In genomic region chr9:21435777-21436635, GRCm38 (mm10) we compare ENCODE assay signal across 8 mouse cellular contexts. TPM values are rescaled to one million over a fixed set of nuclear protein-coding genes. Genes with fewer than 3 reads are reported as not detected.
A peak's percentile ranks its signal among the peaks of the same experiment; 100 is the strongest.
DNase-seq lines count a peak whose midpoint lies in the region; ATAC-seq and TF ChIP-seq lines count a peak whose summit lies in the region.

No protein-coding gene starts in this region.

- no peak overlapping the region for H3K4me2 ChIP-seq in embryonic facial prominence, embryonic 15.5 days (replicated peaks)
- no peak overlapping the region for H3K4me2 ChIP-seq in intestine, postnatal 0 days (replicated peaks; ENCODE audit: low read depth)

- H3K27ac ChIP-seq in embryonic facial prominence, embryonic 15.5 days (replicated peaks), result peak overlapping the region; percentile 79
- H3K27ac ChIP-seq in embryonic facial prominence, embryonic 10.5 days (replicated peaks), result no peak overlapping the region
- H3K27ac ChIP-seq in intestine, postnatal 0 days (ENCODE audit: low read depth, low read length), result no peak overlapping the region
- H3K27ac ChIP-seq in olfactory bulb, adult 2 months (ENCODE audit: insufficient read depth, low read depth, low read length), result peak overlapping the region; percentile 49

- H3K9me3 ChIP-seq in embryonic facial prominence, embryonic 15.5 days (replicated peaks), result no peaks in the 10 kb centered on the region
- H3K9me3 ChIP-seq in embryonic facial prominence, embryonic 10.5 days, result no peaks in the 10 kb centered on the region
- no peaks in the 10 kb centered on the region for H3K9me3 ChIP-seq in intestine, postnatal 0 days (ENCODE audit: control insufficient read depth)

- TF ChIP-seq POLR2A in olfactory bulb, adult 2 months (IDR thresholded peaks at IDR 0.05; ENCODE audit: insufficient read depth, low read depth, low read length), result no peak

- peaks cover 3% of the 10 kb centered on the region; the same call in 1 of the 2 replicates for H3K36me3 ChIP-seq in embryonic facial prominence, embryonic 15.5 days
- peaks cover 6% of the 10 kb centered on the region; the same call in 1 of the 2 replicates for H3K36me3 ChIP-seq in embryonic facial prominence, embryonic 10.5 days (replicated peaks)
- H3K36me3 ChIP-seq in intestine, postnatal 0 days (ENCODE audit: control insufficient read depth, insufficient read depth), result peaks cover 4% of the 10 kb centered on the region; the same call in 1 of the 2 replicates

- no peaks in the 10 kb centered on the region for H3K27me3 ChIP-seq in embryonic facial prominence, embryonic 15.5 days
- H3K27me3 ChIP-seq in embryonic facial prominence, embryonic 10.5 days (replicated peaks; ENCODE audit: low read depth, poor library complexity, severe bottlenecking), result no peaks in the 10 kb centered on the region
- H3K27me3 ChIP-seq in intestine, postnatal 0 days (replicated peaks; ENCODE audit: control insufficient read depth, insufficient read depth, low read length), result no peaks in the 10 kb centered on the region

- H3K9ac ChIP-seq in embryonic facial prominence, embryonic 15.5 days, result no peak overlapping the region
- H3K9ac ChIP-seq in intestine, postnatal 0 days (ENCODE audit: low read depth, low read length), result peak overlapping the region; percentile 7; the same call in 1 of the 2 replicates

- TF ChIP-seq CTCF in intestine, postnatal 0 days (IDR thresholded peaks at IDR 0.05; ENCODE audit: low read depth), result no peak
- TF ChIP-seq CTCF in olfactory bulb, adult 2 months (IDR thresholded peaks at IDR 0.05; ENCODE audit: insufficient read depth, low read depth, low read length), result no peak

- DNase-seq in embryonic facial prominence, embryonic 10.5 days (ENCODE audit: low spot score), result no peak
- no peak for DNase-seq in adipocyte (ENCODE audit: low spot score)
- DNase-seq in kidney, postnatal 10 days, result no peak
- no peak for DNase-seq in kidney, adult 11 months

- no peak overlapping the region for H3K4me3 ChIP-seq in embryonic facial prominence, embryonic 15.5 days (replicated peaks)
- no peak overlapping the region for H3K4me3 ChIP-seq in embryonic facial prominence, embryonic 10.5 days
- no peak overlapping the region for H3K4me3 ChIP-seq in intestine, postnatal 0 days (ENCODE audit: low read depth, low read length)
- H3K4me3 ChIP-seq in olfactory bulb, adult 2 months (ENCODE audit: insufficient read depth, low read depth, low read length), result no peak overlapping the region

- 76% methylated on average over 7 of the region's 7 CpGs for WGBS in embryonic facial prominence, embryonic 15.5 days
- 88% methylated on average over 7 of the region's 7 CpGs for WGBS in embryonic facial prominence, embryonic 10.5 days
- WGBS in intestine, postnatal 0 days, result 53% methylated on average over 7 of the region's 7 CpGs
- WGBS in olfactory bulb, adult 2 months, result 79% methylated on average over 7 of the region's 7 CpGs

- H3K4me1 ChIP-seq in embryonic facial prominence, embryonic 15.5 days, result peaks cover 64% of the 10 kb centered on the region
- peaks cover 3% of the 10 kb centered on the region; the same call in 1 of the 2 replicates for H3K4me1 ChIP-seq in embryonic facial prominence, embryonic 10.5 days
- H3K4me1 ChIP-seq in intestine, postnatal 0 days (replicated peaks; ENCODE audit: control insufficient read depth, insufficient read depth, low read length), result no peaks in the 10 kb centered on the region
- peaks cover 61% of the 10 kb centered on the region for H3K4me1 ChIP-seq in olfactory bulb, adult 2 months (ENCODE audit: control insufficient read depth, insufficient read depth, low read length)

- no peak for ATAC-seq in embryonic facial prominence, embryonic 15.5 days (ENCODE audit: insufficient number of reproducible peaks, low FRiP score, low TSS enrichment, low read depth)
- ATAC-seq in CD4-positive, CD25-positive, alpha-beta regulatory T cell, adult 4 months, result peak; percentile 97
- no peak for ATAC-seq in intestine, postnatal 0 days

RNA-seq across cellular contexts. Expression of gene Dnm2, which starts 11.3 kb away (rescaled TPM):
- polyA plus RNA-seq in embryonic facial prominence, embryonic 15.5 days (2015; fragmentation: Nextera tagmentation; extraction: Ambion mirVana), result 79.7 and 85.9 TPM in 2 replicates
- 72.9 and 73.7 TPM in 2 replicates for polyA plus RNA-seq in embryonic facial prominence, embryonic 10.5 days (2016; fragmentation: Nextera tagmentation; extraction: Ambion mirVana)
- 100 to 1,000 TPM in 1 of 2 experiments, 10 to 100 TPM in 1; 97.0 to 119 TPM for polyA plus RNA-seq in CD4-positive, CD25-positive, alpha-beta regulatory T cell, adult 4 months (2017; shearing (Covaris generic))
- 69.6 and 74.7 TPM in 2 replicates for polyA plus RNA-seq in intestine, postnatal 0 days (2015; fragmentation: Nextera tagmentation; extraction: Ambion mirVana)
- polyA plus RNA-seq in olfactory bulb, adult 2 months (2012; ENCODE audit: insufficient read depth, insufficient read length, low replicate concordance, missing spikeins), result 371 TPM in 1 of 2 replicates, not detected in the other

RNA-seq across cellular contexts. Expression of gene Qtrt1, which starts 24.4 kb away (rescaled TPM):
- 47.5 and 48.6 TPM in 2 replicates for polyA plus RNA-seq in embryonic facial prominence, embryonic 15.5 days (2015; fragmentation: Nextera tagmentation; extraction: Ambion mirVana)
- 64.0 and 71.1 TPM in 2 replicates for polyA plus RNA-seq in embryonic facial prominence, embryonic 10.5 days (2016; fragmentation: Nextera tagmentation; extraction: Ambion mirVana)
- polyA plus RNA-seq in CD4-positive, CD25-positive, alpha-beta regulatory T cell, adult 4 months (2017; shearing (Covaris generic)), result 10 to 100 TPM; 32.1 to 46.9 TPM
- 16.9 and 17.9 TPM in 2 replicates for polyA plus RNA-seq in intestine, postnatal 0 days (2015; fragmentation: Nextera tagmentation; extraction: Ambion mirVana)
- not detected in 2 replicates for polyA plus RNA-seq in olfactory bulb, adult 2 months (2012; ENCODE audit: insufficient read depth, insufficient read length, low replicate concordance, missing spikeins)

Comparison
In these comparisons a context has a peak if more than half of its experiments do, and no peak if none do; other contexts are left out.
1. H3K27ac ChIP-seq: peak in embryonic facial prominence, embryonic 15.5 days (single experiment) and olfactory bulb, adult 2 months (single experiment); none in embryonic facial prominence, embryonic 10.5 days (single experiment) and intestine, postnatal 0 days (single experiment).
2. RNA of gene Qtrt1, which starts 24.4 kb away (polyA plus RNA-seq): 64.0 to 71.1 TPM in embryonic facial prominence, embryonic 10.5 days, 47.5 to 48.6 TPM in embryonic facial prominence, embryonic 15.5 days, 32.1 to 46.9 TPM in CD4-positive, CD25-positive, alpha-beta regulatory T cell, adult 4 months and 16.9 to 17.9 TPM in intestine, postnatal 0 days; not detected in olfactory bulb, adult 2 months; every median in the first group is over 10 times any median in the second.